Mouse (Mus musculus): ENCODE measurements around the gene Afm. TPM values are rescaled to one million over a fixed set of nuclear protein-coding genes. Genes with fewer than 3 reads are reported as not detected.

Gene Afm
- polyA plus RNA-seq, 1 experiment = not detected

GRCm38 (mm10) chr5:90596155-90596554 lies 77.4 kb downstream of the Afm start:
- no peak for TF ChIP-seq POLR2A (IDR thresholded peaks at IDR 0.05; ENCODE audit: low read depth, low read length)
- no peak for TF ChIP-seq CTCF (IDR thresholded peaks at IDR 0.05; ENCODE audit: borderline replicate concordance, insufficient read depth, low read length)

DNA sequence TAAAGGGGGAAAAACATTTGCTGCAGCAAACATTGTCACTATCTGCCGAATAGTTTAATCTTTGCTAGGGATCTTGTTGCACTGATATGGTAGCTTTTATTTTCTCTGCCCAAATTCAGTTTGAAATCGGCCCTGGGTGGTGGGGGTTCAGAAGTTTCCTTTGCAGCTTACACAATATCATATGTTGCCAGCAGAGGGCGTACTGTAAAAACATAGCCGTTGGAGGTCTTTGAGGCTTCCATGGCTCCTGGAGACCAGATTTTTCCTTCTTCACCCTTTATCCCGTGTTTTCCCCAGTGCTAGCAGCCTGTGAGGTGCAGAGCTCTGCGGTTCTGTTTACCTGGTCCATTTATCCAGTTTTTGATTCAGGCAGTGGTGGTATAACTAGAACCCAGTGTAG lies 82.7 kb downstream of the Afm start:
- peaks cover 8% of the 10 kb centered on the region for H3K4me1 ChIP-seq (ENCODE audit: control insufficient read depth, insufficient read depth, low read length)
- no peak overlapping the region for H3K27ac ChIP-seq (ENCODE audit: insufficient read depth, low read length)
- no peak for TF ChIP-seq CTCF (IDR thresholded peaks at IDR 0.05; ENCODE audit: borderline replicate concordance, insufficient read depth, low read length)
- no peak overlapping the region for H3K4me3 ChIP-seq (ENCODE audit: insufficient read depth, low read length)

More at GRCm38 (mm10) chr5:90596155-90596554, 77.4 kb downstream of the Afm start:
- Histone ChIP-seq H3K27ac (ENCODE audit: insufficient read depth, low read length) (no peak overlapping the region), H3K4me1 (ENCODE audit: control insufficient read depth, insufficient read depth, low read length) (peaks cover 5% of the 10 kb centered on the region; the same call in 1 of the 2 replicates), H3K4me3 (ENCODE audit: insufficient read depth, low read length) (no peak overlapping the region)

Other genes with a start within 250 kb of the Afm start
- 112 and 120 TPM in 2 replicates for gene Ankrd17, start 152.4 kb upstream of the Afm start, polyA plus RNA-seq (2011; ENCODE audit: insufficient read length, low read depth, missing spikeins)
- 0.90 and 1.1 TPM in 2 replicates for gene Gm9958, start 151.7 kb upstream of the Afm start, polyA plus RNA-seq (2011; ENCODE audit: insufficient read length, low read depth, missing spikeins)
- not detected in 2 replicates for gene Alb, start 58.0 kb upstream of the Afm start, polyA plus RNA-seq (2011; ENCODE audit: insufficient read length, low read depth, missing spikeins)
- gene Afp, start 28.2 kb upstream of the Afm start, polyA plus RNA-seq (2011; ENCODE audit: insufficient read length, low read depth, missing spikeins) = not detected in 2 replicates
- not detected in 2 replicates for gene 5830473C10Rik, start 42.2 kb downstream of the Afm start, polyA plus RNA-seq (2011; ENCODE audit: insufficient read length, low read depth, missing spikeins)
- 4.6 and 6.7 TPM in 2 replicates for gene Rassf6, start 121.7 kb downstream of the Afm start, polyA plus RNA-seq (2011; ENCODE audit: insufficient read length, low read depth, missing spikeins)
- 61.8 and 135 TPM in 2 replicates for gene Cxcl5, start 240.4 kb downstream of the Afm start, polyA plus RNA-seq (2011; ENCODE audit: insufficient read length, low read depth, missing spikeins)
- gene Ppbp, start 249.6 kb downstream of the Afm start, polyA plus RNA-seq (2011; ENCODE audit: insufficient read length, low read depth, missing spikeins) = 23.5 and 40.7 TPM in 2 replicates

Data from embryonic fibroblast, embryonic 13.5 days (primary cell).